Mouse (Mus musculus) layer of hippocampus, adult 9-11 months (tissue): ENCODE results near the gene Phf23.
"Not testable (repeated sequence)": the region's sequence is repeated elsewhere in the genome, so short reads cannot be mapped to it uniquely, and the experiment has no call there.

Source experiments
- DNase-seq: peaks from one replicate; pipeline ENCODE4 v3.0.0; 2022

The Phf23 gene

DNA sequence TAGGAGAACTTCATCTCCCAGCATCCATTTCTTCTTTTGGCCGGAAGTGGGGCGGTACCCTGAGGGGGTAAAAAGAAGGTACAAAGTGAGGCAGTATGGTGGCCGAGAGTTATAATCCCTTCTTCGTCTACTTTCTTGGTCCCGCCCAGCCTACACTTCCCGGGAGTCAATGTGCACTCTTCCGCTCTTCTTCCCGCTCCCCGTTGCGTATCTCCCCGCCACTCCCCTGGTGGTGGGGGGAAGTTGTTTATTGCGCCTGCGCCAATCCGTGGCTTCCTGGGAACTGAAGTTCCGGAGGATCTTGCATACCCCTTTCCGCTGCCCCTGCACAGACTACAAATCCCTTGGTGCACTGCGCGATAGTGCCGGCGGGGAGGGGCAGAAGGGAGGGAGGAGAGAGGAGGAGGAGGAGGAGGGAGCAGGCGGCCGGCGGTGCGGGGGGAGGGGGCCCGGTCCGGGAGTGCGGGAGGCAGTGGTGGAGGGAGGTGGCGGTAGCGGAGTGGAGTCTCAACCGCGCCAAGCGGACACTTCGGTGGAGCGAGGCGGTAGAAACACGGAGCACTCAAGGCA lies at the start of gene Phf23:
Gene Phf23, plus strand, starts transcription at position 387 of the 570 bp plus-strand sequence.
- DNase-seq, result peak; percentile 99

- no peak for DNase-seq
Measured at GRCm38 (mm10) chr11:69945997-69946891, 49.3 kb upstream of the Phf23 start.

GRCm38 (mm10) chr11:69947337-69948065 lies 48.1 kb upstream of the Phf23 start:
- no peak for DNase-seq

- DNase-seq, result peak; percentile 74
Measured at GRCm38 (mm10) chr11:69948066-69948762, 47.4 kb upstream of the Phf23 start, which contains the start of gene Slc2a4. Gene Slc2a4 (minus strand): TSS chr11:69948188.

- peak; percentile 76 for DNase-seq
Measured at GRCm38 (mm10) chr11:69948763-69949150, 46.8 kb upstream of the Phf23 start.

- no peak for DNase-seq
Measured at GRCm38 (mm10) chr11:69950807-69951459, 44.6 kb upstream of the Phf23 start.

GRCm38 (mm10) chr11:69952274-69952673 lies 43.3 kb upstream of the Phf23 start:
- no peak for DNase-seq

GRCm38 (mm10) chr11:69953267-69953915 lies 42.2 kb upstream of the Phf23 start:
- no peak for DNase-seq

- DNase-seq, result not testable (repeated sequence)
Measured at GRCm38 (mm10) chr11:69955618-69956017, 40.0 kb upstream of the Phf23 start.

GRCm38 (mm10) chr11:69956218-69956617 lies 39.4 kb upstream of the Phf23 start:
- no peak for DNase-seq

- no peak for DNase-seq
Measured at GRCm38 (mm10) chr11:69960616-69961015, 35.0 kb upstream of the Phf23 start.

GRCm38 (mm10) chr11:69961841-69962240 lies 33.7 kb upstream of the Phf23 start:
- no peak for DNase-seq

DNA sequence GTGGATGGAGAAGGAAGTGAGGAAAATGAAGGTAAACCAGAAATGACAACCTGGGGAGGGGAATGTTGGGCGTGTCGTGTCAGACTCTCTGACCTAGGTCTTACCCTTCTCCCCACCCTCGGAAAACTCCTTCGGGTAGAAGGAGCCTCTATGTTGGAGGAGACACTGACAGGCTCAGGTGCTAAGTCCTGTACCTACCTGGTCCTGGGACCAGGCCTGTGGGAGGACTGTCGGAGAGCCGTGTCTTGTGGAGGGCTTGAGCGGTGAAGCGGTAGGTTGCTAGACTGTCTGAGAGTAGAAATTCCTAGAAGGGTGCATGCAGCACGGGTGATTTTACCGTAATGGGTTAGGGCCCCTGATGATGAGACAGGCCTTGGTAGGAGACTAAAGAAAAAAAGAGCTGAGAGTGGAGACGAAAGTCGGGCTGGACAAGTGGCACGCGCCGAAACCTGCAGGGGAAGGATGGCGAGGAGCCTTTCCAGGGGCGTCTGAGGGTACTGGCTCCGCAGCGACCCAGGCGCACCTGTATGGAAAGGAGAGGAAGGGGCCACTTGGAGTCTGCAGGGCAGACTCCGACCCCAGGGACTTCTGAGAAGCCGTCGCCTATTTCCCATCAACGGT lies 30.8 kb upstream of the Phf23 start, which contains the start of gene Cldn7:
Gene Cldn7, plus strand, starts transcription at position 130 of the 621 bp plus-strand sequence.
- DNase-seq, result no peak

DNA sequence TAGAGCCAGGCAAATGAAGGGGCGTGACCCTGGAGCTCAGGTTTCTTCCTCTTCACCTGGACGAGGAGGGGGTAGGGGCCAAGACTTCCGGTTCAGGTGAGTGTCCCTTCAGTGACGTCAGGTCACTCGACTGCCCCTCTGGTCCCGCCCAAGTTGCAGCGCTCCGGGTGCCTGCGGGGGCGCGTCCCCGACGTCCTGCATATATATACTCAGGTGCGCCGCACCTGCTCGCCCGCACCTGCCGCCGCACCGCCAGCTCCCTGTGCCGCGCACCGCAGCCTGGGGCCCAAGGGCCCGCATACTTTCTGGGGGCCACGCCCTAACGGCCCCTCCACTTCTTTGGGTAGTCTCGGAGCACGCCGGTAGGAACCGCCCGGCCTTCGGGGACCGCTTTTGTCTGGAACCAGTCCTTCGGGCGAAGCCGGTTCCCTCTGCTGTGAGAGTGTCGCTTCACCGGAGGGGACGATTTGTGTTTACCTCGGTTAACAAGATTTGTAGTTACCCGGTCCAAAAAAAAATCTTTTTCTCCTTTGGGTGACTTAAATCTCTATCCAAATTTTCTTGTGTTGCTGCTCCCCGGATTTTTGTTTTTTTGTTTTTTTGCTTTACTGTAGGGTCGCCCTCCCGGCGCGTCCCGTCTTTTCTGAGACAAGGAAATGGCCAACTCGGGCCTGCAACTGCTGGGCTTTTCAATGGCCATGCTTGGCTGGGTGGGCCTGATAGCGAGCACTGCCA lies 30.1 kb upstream of the Phf23 start:
- DNase-seq, result no peak

DNA sequence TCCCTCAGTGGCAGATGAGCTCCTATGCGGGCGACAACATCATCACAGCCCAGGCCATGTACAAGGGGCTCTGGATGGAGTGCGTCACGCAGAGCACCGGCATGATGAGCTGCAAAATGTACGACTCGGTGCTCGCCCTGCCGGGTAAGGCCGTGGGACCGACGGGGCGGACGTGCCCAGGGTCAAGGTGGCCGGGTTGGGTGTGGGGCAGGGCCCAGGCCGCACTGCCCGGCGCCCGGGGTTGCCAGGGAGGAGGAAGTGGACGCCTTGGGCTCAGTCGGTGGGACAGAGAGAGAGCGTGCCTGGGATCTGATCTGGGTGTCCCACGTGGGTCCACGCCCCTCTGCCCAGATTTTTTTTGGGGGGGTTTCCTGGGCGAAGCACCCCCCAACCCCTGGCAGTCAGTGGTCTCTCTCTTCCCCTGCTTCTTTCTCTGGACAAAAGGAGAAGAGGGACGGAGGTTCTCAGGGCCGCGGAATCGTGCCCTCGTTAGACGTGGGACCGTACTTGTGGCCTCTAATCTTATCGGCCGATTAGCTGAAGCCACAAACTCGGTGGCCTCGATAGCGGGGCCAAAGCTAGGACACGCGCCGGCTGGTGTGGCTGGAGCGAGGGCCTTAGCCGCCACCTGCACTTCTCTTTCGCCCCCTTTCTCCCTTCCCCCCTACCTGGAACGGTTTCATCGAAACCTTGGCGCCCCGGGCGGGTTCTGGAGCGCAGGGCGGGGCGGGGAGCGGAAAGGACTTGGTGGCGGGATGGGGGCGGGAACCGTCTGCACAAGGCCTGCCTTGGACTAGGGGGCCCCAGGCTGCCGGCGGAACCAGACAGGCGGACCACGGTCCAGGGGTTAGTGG lies 29.3 kb upstream of the Phf23 start:
- no peak for DNase-seq

DNA sequence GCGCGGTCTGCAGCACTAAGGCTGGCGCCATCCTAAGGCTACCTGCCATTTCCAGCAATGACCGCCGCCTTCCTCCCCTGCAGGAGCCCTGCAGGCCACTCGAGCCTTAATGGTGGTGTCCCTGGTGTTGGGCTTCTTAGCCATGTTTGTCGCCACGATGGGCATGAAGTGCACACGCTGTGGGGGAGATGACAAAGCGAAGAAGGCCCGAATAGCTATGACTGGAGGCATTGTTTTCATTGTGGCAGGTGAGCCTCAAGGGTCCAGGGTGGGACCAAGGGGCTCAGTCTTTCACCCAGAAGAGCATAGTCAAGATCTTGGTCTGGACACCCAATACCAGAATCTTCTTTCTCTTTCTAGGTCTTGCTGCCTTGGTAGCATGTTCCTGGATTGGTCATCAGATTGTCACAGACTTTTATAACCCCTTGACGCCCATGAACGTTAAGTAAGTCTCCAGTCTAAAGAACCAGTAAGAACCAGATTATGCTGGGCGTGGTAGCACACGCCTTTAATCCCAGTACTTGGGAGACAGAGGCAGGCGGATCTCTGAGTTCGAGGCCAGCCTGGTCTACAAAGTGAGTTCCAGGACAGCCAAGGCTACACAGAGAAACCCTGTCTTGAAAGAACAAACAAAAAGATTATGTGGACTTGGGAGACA lies 28.6 kb upstream of the Phf23 start:
- no peak for DNase-seq

GRCm38 (mm10) chr11:69968793-69969192 lies 26.8 kb upstream of the Phf23 start:
- DNase-seq, result no peak

- no peak for DNase-seq
Measured at GRCm38 (mm10) chr11:69970222-69970621, 25.4 kb upstream of the Phf23 start.

- DNase-seq, result no peak
Measured at GRCm38 (mm10) chr11:69970775-69971174, 24.8 kb upstream of the Phf23 start.
